Mouse (Mus musculus) stomach, postnatal 0 days (tissue): Measurements from ENCODE around the gene Apaf1.

ENCODE experiments used
- CTCF ChIP-seq: IDR thresholded peaks from 2 replicates; pipeline ENCODE4 v1.5.1; 2016; ENCODE audit warnings: antibody characterized with exemption, low read depth, mild to moderate bottlenecking, moderate library complexity
- EP300 ChIP-seq: optimal IDR thresholded peaks from 2 replicates; pipeline ENCODE3; 2016; ENCODE audit warnings: antibody characterized with exemption

DNA sequence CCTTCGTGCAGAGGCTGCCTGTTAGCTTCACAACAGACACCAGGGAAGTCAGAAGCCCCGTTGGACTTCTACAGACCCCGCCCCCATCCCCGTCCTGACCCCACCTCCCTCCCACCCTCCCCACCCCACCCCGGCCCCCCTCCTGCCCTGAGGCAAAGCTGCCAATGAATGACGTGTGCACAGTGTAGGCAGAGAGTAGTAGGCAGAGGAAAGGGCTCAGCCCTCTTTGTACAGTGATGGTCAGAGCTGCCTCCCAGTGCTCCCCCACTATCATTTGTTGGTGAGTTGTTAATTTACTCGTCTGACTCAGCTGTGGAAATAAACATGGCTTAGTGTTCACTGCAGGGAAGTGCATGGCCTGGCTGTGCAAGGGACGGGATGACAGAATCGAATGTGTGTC, 118.1 kb downstream of the Apaf1 start:
- TF ChIP-seq CTCF (no peak), EP300 (no peak)
